Mouse (Mus musculus) cerebellum, adult 2 months (tissue): Measurements from ENCODE around the gene Sh2d1a.

Source experiments
- CTCF ChIP-seq: fragments of 200-500 bp; IDR thresholded peaks from 2 replicates; pipeline ENCODE4 v1.5.1; 2011; ENCODE audit warnings: low read depth, mild to moderate bottlenecking, control low read depth, low read length, moderate library complexity, borderline replicate concordance; ENCODE audit not compliant: insufficient read depth
- POLR2A ChIP-seq: fragments of 200-500 bp; IDR thresholded peaks from 2 replicates; pipeline ENCODE4 v1.6.1; 2011; ENCODE audit warnings: low read length, control low read depth, borderline replicate concordance; ENCODE audit not compliant: insufficient read depth

DNA sequence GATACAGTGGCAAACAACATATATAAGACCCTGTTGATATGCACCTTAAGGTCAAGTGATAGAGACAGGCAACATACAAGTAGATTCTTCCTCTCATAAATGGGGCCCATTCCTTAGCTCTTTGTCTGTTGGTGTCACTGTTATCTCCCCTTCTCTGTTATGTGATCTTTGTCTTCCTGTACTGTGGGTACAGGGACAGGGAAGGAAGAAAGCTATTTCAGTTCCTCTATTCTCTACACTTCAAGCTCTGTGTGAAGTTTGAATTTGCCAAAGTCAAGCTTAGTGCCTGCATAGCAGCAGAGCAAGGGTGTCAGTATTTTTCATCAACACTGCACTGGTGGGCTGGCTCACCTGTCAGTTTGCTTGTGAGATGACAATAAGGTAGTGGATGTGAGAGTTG, 1.7 kb upstream of the Sh2d1a start:
- TF ChIP-seq POLR2A, result no peak
- no peak for TF ChIP-seq CTCF
